Mouse (Mus musculus) embryonic facial prominence, embryonic 13.5 days (tissue): Measurements from ENCODE around the gene Timp3. TPM values are rescaled to one million over a fixed set of nuclear protein-coding genes. Genes with fewer than 3 reads are reported as not detected.

ENCODE experiments used
- ATAC-seq: fragments of 200-750 bp; cut with Nextera tagmentation; 2 replicates; pipeline ENCODE4 v1.8.0; 2017; ENCODE audit warnings: low read depth; ENCODE audit not compliant: insufficient number of reproducible peaks, insufficient read depth, low FRiP score, low TSS enrichment
- H3K27ac ChIP-seq: fragments of 300-500 bp; sonication (generic); 2 replicates; pipeline ENCODE4 v1.5.1; 2015; ENCODE audit warnings: moderate library complexity, mild to moderate bottlenecking, inconsistent platforms
- H3K27me3 ChIP-seq: fragments of 300-500 bp; sonication (generic); 2 replicates; pipeline ENCODE4 v1.6.1; 2015; ENCODE audit warnings: mild to moderate bottlenecking, inconsistent platforms
- H3K36me3 ChIP-seq: fragments of 300-500 bp; sonication (generic); 2 replicates; pipeline ENCODE4 v1.6.1; 2015; ENCODE audit warnings: mild to moderate bottlenecking, inconsistent platforms
- H3K4me1 ChIP-seq: fragments of 300-500 bp; sonication (generic); 2 replicates; pipeline ENCODE4 v1.6.1; 2015; ENCODE audit warnings: inconsistent platforms
- H3K4me2 ChIP-seq: fragments of 300-500 bp; sonication (generic); 2 replicates; pipeline ENCODE4 v1.6.1; 2015; ENCODE audit warnings: moderate library complexity, mild to moderate bottlenecking, inconsistent platforms
- H3K4me3 ChIP-seq: fragments of 300-500 bp; sonication (generic); 2 replicates; pipeline ENCODE4 v1.5.1; 2015; ENCODE audit warnings: mild to moderate bottlenecking, inconsistent platforms
- H3K9ac ChIP-seq: fragments of 300-500 bp; sonication (generic); 2 replicates; pipeline ENCODE4 v1.6.1; 2015; ENCODE audit warnings: mild to moderate bottlenecking, inconsistent platforms
- H3K9me3 ChIP-seq: fragments of 300-500 bp; sonication (generic); 2 replicates; pipeline ENCODE4 v1.6.1; 2016; ENCODE audit warnings: inconsistent platforms
- WGBS: fragments of 180-500 bp; shearing (Covaris S2); methylation state at CpG from one replicate; pipeline ENCODE4 v1.1.7; 2015; ENCODE audit warnings: mixed read lengths; 5-methylcytosine and 5-hydroxymethylcytosine counted together
- polyA plus RNA-seq: library from polyadenylated mRNA; unstranded; fragments of >200 nt; fragmentation: Nextera tagmentation; extraction: Ambion mirVana; gene quantifications from 2 replicates; pipeline ENCODE4 v1.2.1, GENCODE M21; 2015

The Timp3 gene
- polyA plus RNA-seq, 1 experiment from 2014 or later, result 62.7 TPM

DNA sequence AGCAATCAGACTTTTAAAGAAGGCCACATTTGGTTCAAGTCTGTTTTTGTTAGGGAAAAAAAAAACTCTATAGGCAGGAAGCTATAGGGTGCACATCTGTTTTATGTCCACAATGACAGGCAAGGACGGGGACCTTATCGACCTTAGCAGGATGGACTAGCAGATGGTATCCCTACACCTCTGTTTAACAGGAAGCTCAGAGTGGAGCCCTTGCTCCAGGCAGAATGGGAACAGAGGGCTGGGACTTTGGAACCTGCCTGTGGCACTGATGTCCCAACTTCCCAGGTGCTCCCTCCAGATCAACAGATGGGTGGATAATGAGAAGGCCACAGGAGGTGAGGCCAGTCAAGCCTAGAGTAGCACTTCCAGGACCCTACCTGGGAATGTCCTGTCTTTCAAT, 80.5 kb downstream of the Timp3 start:
- H3K36me3 ChIP-seq, result no peaks in the 10 kb centered on the region
- H3K27ac ChIP-seq, result no peak overlapping the region
- H3K9ac ChIP-seq, result no peak overlapping the region
- peaks cover 17% of the 10 kb centered on the region for H3K4me1 ChIP-seq
- WGBS, result 54% methylated on average over 2 of the region's 2 CpGs
- H3K4me2 ChIP-seq, result no peak overlapping the region
- no peak overlapping the region for H3K4me3 ChIP-seq
- no peaks in the 10 kb centered on the region for H3K27me3 ChIP-seq
- no peak for ATAC-seq
- no peaks in the 10 kb centered on the region for H3K9me3 ChIP-seq

DNA sequence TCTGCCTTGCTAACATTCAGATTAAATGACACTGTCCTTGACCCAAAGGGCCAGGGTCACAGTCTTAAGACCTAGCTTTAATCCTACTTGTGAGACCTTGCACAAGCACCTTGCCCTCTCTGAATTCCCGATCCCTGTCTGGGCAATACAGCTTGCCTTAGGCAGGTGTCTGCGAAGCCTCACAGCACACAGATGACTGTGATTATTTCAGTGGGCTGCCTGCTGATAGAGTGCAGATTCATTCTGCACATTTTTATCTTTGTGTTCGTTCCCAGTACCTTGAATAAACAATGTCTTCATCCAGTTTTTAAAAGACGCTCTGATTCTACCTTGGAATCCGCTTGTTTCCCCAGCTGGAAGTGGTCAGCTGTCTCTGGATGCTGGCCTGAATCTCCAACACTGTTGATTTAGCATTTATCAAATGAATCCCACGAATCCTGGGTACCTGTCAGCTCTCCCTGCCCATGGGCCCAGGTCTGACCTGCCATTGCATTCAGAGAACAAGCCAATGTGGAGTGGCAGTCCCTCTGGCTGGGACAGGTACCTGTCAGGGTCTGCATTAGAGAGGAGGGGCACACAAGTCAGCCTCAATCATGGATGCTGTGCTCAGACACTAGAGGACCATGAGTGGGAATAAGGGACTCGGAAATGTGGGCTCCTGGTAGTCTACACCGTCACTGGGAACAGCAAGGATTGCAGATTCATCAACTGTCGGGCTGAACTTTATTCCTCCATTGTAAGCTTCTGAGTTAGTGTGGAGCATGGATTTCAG, 81.2 kb downstream of the Timp3 start:
- H3K9ac ChIP-seq, result no peak overlapping the region
- no peaks in the 10 kb centered on the region for H3K9me3 ChIP-seq
- H3K4me3 ChIP-seq, result no peak overlapping the region
- peaks cover 14% of the 10 kb centered on the region for H3K4me1 ChIP-seq
- no peak overlapping the region for H3K27ac ChIP-seq
- 51% methylated on average over 9 of the region's 9 CpGs for WGBS
- no peak for ATAC-seq
- no peak overlapping the region for H3K4me2 ChIP-seq
- H3K27me3 ChIP-seq, result no peaks in the 10 kb centered on the region
- H3K36me3 ChIP-seq, result no peaks in the 10 kb centered on the region

DNA sequence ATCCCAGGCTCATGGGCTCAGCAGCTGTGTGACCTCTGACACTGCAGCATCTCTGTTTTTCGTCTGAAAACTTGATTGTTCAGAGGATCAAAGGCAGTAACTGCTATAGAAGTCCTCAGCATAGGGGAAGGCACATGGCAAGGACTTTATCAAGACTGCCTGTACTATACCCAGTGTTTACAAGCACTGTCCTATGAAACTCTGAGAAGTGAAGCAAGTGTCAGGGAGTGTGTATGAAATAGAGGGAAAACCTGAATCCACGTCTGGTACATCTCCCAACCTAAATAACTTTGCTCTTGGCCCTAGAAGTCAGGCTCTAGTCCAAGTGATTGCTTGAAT, 81.7 kb downstream of the Timp3 start:
- no peak for ATAC-seq
- H3K9me3 ChIP-seq, result no peaks in the 10 kb centered on the region
- H3K27ac ChIP-seq, result no peak overlapping the region
- no peak overlapping the region for H3K4me3 ChIP-seq
- WGBS, result 27% methylated on average over 2 of the region's 2 CpGs
- peaks cover 9% of the 10 kb centered on the region; the same call in 1 of the 2 replicates for H3K4me1 ChIP-seq
- no peaks in the 10 kb centered on the region for H3K36me3 ChIP-seq
- no peak overlapping the region for H3K9ac ChIP-seq
- H3K4me2 ChIP-seq, result no peak overlapping the region
- H3K27me3 ChIP-seq, result no peaks in the 10 kb centered on the region

DNA sequence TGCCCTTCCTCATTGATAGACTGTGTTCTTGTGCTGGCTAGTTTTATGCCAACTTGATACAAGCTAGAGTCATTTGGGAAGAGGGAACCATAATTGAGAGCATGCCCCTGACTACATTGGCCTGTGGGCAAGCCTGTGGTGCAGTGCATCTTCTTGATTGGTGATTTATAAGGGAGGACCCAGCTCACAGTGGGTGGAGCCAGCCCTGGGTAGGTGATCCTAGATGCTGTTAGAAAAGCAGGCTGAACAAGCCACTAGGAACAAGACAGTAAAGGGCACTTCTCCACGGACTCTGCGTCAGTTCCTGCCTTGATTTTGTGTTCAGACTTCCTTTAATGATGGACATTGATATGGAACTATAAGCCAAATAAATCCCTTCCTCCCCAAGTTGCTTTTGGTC, 84.5 kb downstream of the Timp3 start:
- H3K4me2 ChIP-seq, result no peak overlapping the region
- no peaks in the 10 kb centered on the region for H3K27me3 ChIP-seq
- no peak overlapping the region for H3K27ac ChIP-seq
- peaks cover 19% of the 10 kb centered on the region for H3K4me1 ChIP-seq
- no peak overlapping the region for H3K9ac ChIP-seq
- H3K4me3 ChIP-seq, result no peak overlapping the region
- no peaks in the 10 kb centered on the region for H3K36me3 ChIP-seq
- no peaks in the 10 kb centered on the region for H3K9me3 ChIP-seq
- ATAC-seq, result no peak
- 75% methylated on average over 2 of the region's 2 CpGs for WGBS

DNA sequence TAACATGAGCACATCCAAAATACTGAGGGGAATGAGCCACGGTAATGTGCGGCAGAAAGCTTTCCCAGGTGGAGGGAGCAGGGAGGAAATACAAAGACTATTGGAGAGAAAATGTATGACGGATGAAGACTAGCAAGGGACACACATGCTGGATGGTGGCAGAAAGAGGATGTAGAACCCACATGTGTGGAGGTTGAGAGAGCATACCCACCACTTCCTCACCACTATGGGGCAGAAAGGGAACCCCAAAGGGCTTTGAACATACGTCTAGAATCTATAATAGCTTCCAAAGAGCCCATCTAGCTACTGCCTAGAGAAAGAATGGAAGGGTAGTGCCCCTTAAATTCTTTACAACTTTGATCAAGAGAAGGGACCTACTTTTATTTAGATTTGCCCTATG, 85.5 kb downstream of the Timp3 start:
- Histone ChIP-seq H3K27ac (no peak overlapping the region), H3K27me3 (no peaks in the 10 kb centered on the region), H3K9me3 (no peaks in the 10 kb centered on the region), H3K4me1 (peaks cover 19% of the 10 kb centered on the region), H3K4me2 (no peak overlapping the region), H3K4me3 (no peak overlapping the region), H3K36me3 (no peaks in the 10 kb centered on the region), H3K9ac (no peak overlapping the region)
- no peak for ATAC-seq
- WGBS, result 39% methylated on average over 4 of the region's 4 CpGs

DNA sequence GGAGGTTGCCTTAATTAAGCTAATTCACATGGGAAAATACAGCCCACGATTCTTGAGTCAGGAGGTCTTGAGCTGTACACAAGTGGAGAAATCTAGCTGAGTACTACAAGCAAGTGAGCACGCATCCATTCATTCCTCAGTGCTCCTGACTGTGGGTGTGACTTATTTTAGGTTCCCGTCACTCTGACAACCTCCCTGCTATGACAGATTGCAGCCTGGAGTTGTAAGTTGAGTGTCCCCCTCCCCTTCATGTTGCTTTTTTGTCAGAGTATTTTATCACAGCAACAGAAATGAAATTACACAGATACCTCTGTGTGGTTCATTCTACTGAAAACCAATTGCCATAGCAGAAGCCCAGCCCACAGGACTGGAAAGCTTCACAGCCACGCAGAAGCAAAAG, 86.1 kb downstream of the Timp3 start:
- Histone ChIP-seq H3K9me3 (no peaks in the 10 kb centered on the region), H3K4me2 (no peak overlapping the region), H3K27ac (no peak overlapping the region), H3K36me3 (no peaks in the 10 kb centered on the region), H3K4me1 (peaks cover 19% of the 10 kb centered on the region), H3K27me3 (no peaks in the 10 kb centered on the region), H3K4me3 (no peak overlapping the region), H3K9ac (no peak overlapping the region)
- 75% methylated on average over 4 of the region's 4 CpGs for WGBS
- ATAC-seq, result no peak

DNA sequence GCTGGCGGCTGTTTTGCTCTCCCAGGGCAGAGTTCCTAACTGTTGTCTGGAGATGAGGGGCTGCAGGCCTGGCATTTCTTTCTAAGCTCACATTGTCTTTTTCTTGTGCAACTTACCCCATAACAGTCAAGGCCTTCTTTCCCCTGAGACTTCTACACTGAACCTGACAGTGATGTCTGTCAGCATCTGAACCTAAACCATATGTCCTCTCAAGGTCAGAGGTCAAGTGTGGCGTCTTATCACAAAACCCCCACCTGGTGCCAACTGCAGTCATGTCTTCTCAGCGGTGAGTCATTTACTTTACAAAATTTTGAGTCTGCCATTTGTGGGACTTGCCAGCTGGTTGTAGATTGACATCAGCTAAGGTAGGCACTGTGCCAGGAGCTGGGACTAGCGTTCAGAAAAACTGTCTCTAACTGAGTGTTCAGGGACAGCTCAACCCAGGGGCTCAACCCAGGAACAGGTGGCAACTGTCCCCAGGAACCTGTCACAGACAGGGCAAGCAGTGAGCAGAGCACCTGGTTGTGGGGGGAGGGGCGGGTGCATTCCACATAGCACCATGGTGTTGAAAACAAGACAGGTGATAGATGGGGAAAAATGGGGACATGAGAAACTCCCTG, 87.8 kb downstream of the Timp3 start:
- 63% methylated on average over 5 of the region's 5 CpGs for WGBS
- H3K9ac ChIP-seq, result no peak overlapping the region
- H3K4me2 ChIP-seq, result no peak overlapping the region
- H3K27me3 ChIP-seq, result no peaks in the 10 kb centered on the region
- H3K9me3 ChIP-seq, result no peaks in the 10 kb centered on the region
- H3K4me1 ChIP-seq, result peaks cover 19% of the 10 kb centered on the region
- no peak overlapping the region for H3K4me3 ChIP-seq
- no peak overlapping the region for H3K27ac ChIP-seq
- ATAC-seq, result no peak
- H3K36me3 ChIP-seq, result no peaks in the 10 kb centered on the region

DNA sequence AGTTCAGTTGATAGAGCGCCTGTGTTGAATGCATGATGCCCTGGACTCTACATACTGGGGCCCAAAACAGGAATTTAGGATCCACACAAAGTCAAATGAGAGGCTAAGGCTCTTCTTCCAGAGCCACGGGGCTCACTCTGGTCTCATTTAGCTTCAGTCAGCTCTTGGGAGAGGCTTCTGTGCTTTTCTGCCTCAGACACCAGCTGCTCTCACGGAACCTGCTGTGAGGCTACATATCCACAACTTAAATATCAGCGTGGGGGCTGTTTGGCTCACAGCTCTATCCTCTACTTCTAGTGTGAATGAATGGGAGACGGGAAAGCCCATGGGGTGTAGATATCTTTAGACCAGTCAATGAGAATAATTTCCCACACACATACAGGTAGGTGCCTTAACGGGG, 88.6 kb downstream of the Timp3 start:
- no peak for ATAC-seq
- H3K9ac ChIP-seq, result no peak overlapping the region
- H3K27me3 ChIP-seq, result no peaks in the 10 kb centered on the region
- H3K4me3 ChIP-seq, result no peak overlapping the region
- peaks cover 19% of the 10 kb centered on the region for H3K4me1 ChIP-seq
- H3K27ac ChIP-seq, result no peak overlapping the region
- 82% methylated on average over 6 of the region's 6 CpGs for WGBS
- no peaks in the 10 kb centered on the region for H3K36me3 ChIP-seq
- no peaks in the 10 kb centered on the region for H3K9me3 ChIP-seq
- no peak overlapping the region for H3K4me2 ChIP-seq

DNA sequence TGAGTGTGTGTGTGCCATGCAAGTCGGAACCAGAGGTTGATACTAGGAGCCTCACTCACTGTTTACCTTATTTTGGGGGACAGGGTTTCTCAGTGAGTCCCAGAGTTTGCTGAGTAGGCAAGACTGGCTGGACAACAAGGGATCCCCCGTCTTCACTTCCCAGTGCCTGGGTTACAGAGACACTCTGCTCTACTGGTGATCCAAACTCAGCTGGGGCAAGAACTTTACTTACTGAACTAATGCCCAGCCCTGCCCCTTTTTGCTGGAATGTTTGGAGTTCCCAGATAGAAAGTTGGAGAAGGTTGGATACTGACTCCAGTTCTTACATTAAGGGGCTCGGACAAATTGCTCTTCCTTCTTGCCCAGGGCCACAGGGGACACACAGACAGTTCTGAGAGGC, 89.2 kb downstream of the Timp3 start:
- Histone ChIP-seq H3K4me2 (no peak overlapping the region), H3K36me3 (no peaks in the 10 kb centered on the region), H3K9ac (no peak overlapping the region), H3K27ac (no peak overlapping the region), H3K9me3 (no peaks in the 10 kb centered on the region), H3K27me3 (no peaks in the 10 kb centered on the region), H3K4me3 (no peak overlapping the region), H3K4me1 (peaks cover 19% of the 10 kb centered on the region)
- ATAC-seq, result no peak
- 79% methylated on average over 3 of the region's 3 CpGs for WGBS

DNA sequence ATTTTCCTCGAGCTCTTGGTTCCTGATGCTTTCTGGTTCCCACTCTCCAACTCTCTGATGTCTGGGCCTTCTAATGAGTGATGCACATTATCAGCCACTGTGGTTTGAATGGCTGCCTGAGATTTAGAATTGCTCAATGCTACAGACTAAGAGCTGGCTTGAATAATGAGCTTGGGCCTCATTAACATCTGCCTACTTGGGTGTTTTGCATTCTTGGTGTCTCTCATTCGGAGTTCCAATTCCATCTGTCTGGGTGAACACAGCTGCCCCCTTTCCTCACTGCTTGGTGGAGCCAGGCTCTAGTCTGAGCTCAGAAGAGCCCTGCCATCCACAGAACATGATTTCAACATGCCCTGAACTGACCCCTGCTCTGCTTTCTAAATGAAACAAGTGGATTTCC, 89.7 kb downstream of the Timp3 start:
- no peaks in the 10 kb centered on the region for H3K36me3 ChIP-seq
- ATAC-seq, result no peak
- no peak overlapping the region for H3K9ac ChIP-seq
- no peak overlapping the region for H3K4me3 ChIP-seq
- H3K9me3 ChIP-seq, result peaks cover 4% of the 10 kb centered on the region; the same call in 1 of the 2 replicates
- H3K27me3 ChIP-seq, result no peaks in the 10 kb centered on the region
- H3K4me1 ChIP-seq, result peaks cover 19% of the 10 kb centered on the region
- H3K4me2 ChIP-seq, result no peak overlapping the region
- no peak overlapping the region for H3K27ac ChIP-seq
- WGBS, result 45% methylated on average over 2 of the region's 2 CpGs

DNA sequence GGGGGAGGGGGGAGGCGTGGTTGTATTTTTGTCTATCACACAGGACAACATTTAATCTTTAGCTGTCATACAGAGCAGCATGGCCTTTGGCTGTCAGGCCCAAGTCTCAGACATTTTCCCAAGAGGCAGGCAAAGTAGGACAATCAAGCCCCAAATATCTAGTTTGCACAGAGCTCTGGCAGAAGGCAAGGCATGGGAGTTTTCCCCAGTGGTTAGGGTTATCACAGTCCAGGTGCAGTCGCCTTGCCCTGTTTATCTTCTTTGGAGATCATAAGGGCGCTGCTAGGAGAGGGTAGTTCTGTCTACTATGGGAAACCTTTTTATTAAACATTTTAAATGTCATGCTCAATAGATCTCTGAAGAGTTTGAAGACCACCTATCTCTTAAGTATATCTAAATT, 92.2 kb downstream of the Timp3 start:
- no peak overlapping the region for H3K9ac ChIP-seq
- H3K9me3 ChIP-seq, result peaks cover 4% of the 10 kb centered on the region; the same call in 1 of the 2 replicates
- no peaks in the 10 kb centered on the region for H3K27me3 ChIP-seq
- H3K27ac ChIP-seq, result no peak overlapping the region
- no peak overlapping the region for H3K4me3 ChIP-seq
- H3K4me1 ChIP-seq, result peaks cover 7% of the 10 kb centered on the region
- H3K36me3 ChIP-seq, result no peaks in the 10 kb centered on the region
- whole genome bisulfite sequencing, result 84% methylated on average over 3 of the region's 3 CpGs
- no peak overlapping the region for H3K4me2 ChIP-seq
- ATAC-seq, result no peak

DNA sequence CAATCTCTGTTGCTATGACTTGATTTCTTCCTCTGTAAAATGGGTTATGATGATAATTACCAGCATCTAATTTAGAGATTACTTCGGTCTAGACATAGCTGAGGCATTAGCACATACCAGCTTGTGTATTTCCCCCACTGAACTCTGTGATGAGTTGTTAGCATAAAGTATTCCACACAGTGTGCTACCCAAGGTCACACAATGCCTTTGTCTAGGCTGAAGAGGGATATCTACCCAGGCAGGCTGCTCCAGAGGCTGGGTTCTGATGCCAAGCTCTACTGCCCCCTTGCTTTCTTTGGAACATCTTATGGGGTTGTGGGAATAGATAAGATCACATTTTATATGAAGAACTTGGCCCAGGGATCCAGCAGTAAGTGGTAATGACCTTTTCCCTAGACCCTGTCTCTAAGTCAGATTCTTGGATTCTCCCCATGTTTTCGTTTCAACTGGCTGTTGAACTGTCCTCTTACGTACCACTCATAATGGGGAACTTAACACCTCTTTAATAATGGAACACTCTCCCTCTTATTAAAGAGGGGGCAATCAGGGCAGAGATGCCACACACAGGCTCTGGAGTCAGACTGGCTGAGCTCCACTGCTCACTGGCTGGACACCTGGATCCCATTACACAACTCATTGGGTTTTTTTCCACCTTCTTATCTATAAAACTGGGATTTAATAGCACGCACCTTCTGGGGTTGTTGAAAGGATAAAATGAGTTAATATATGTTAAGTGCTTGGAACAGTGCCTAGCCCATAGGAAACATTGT, 97.6 kb downstream of the Timp3 start:
- WGBS, result 60% methylated on average over 4 of the region's 4 CpGs
- Histone ChIP-seq H3K36me3 (no peaks in the 10 kb centered on the region), H3K4me3 (no peak overlapping the region), H3K9ac (no peak overlapping the region), H3K27me3 (no peaks in the 10 kb centered on the region), H3K4me1 (no peaks in the 10 kb centered on the region), H3K27ac (no peak overlapping the region), H3K4me2 (no peak overlapping the region), H3K9me3 (peaks cover 4% of the 10 kb centered on the region; the same call in 1 of the 2 replicates)
- no peak for ATAC-seq
